Mouse (Mus musculus): Measurements from ENCODE around the gene Gpatch4.

- no peak for TF ChIP-seq TAL1 (IDR thresholded peaks at IDR 0.05; ENCODE audit: low read length)
- TF ChIP-seq GATA1 (IDR thresholded peaks at IDR 0.05; ENCODE audit: low read length), result no peak
Measured at GRCm38 (mm10) chr3:88073631-88074030, 30.7 kb downstream of the Gpatch4 start.
